Mouse (Mus musculus) heart, embryonic 10.5 days (tissue): Measurements from ENCODE around the gene Gm26566. TPM values are rescaled to one million over a fixed set of nuclear protein-coding genes. Genes with fewer than 3 reads are reported as not detected.
"Not testable (repeated sequence)": the region's sequence is repeated elsewhere in the genome, so short reads cannot be mapped to it uniquely, and the experiment has no call there.

Experiments
- DNase-seq: peaks from one replicate; pipeline ENCODE4 v3.0.0-alpha.2; 2017; ENCODE audit warnings: low spot score
- H3K27ac ChIP-seq: fragments of 300-500 bp; sonication (generic); 2 replicates; pipeline ENCODE4 v1.5.1; 2016; ENCODE audit warnings: mild to moderate bottlenecking
- H3K27me3 ChIP-seq: fragments of 300-500 bp; sonication (generic); 2 replicates; pipeline ENCODE4 v1.6.1; 2016; ENCODE audit warnings: mild to moderate bottlenecking; ENCODE audit not compliant: poor library complexity, insufficient read depth, severe bottlenecking
- H3K36me3 ChIP-seq: fragments of 300-500 bp; sonication (generic); 2 replicates; pipeline ENCODE4 v1.6.1; 2016; ENCODE audit warnings: mild to moderate bottlenecking, moderate library complexity
- H3K4me1 ChIP-seq: fragments of 300-500 bp; sonication (generic); 2 replicates; pipeline ENCODE4 v1.6.1; 2016; ENCODE audit warnings: mild to moderate bottlenecking
- H3K4me3 ChIP-seq: fragments of 300-500 bp; sonication (generic); 2 replicates; pipeline ENCODE4 v1.5.1; 2016; ENCODE audit warnings: mild to moderate bottlenecking, moderate library complexity
- H3K9me3 ChIP-seq: fragments of 300-500 bp; sonication (generic); 2 replicates; pipeline ENCODE4 v1.6.1; 2016; ENCODE audit warnings: mild to moderate bottlenecking, moderate library complexity
- WGBS: fragments of 180-500 bp; shearing (Covaris S2); methylation state at CpG from one replicate; pipeline ENCODE4 v1.1.7; 2016; 5-methylcytosine and 5-hydroxymethylcytosine counted together
- polyA plus RNA-seq: library from polyadenylated mRNA; unstranded; fragments of >200 nt; fragmentation: Nextera tagmentation; extraction: Ambion mirVana; gene quantifications from 2 replicates; pipeline ENCODE4 v1.2.1, GENCODE M21; 2016

Gene Gm26566
- polyA plus RNA-seq, 1 experiment from 2014 or later, result 1.2 TPM

GRCm38 (mm10) chr4:88749926-88750325 is 28.3 kb downstream of the Gm26566 start:
- Histone ChIP-seq H3K27me3 (no peaks in the 10 kb centered on the region), H3K4me3 (no peak overlapping the region), H3K36me3 (no peaks in the 10 kb centered on the region), H3K9me3 (no peaks in the 10 kb centered on the region), H3K27ac (no peak overlapping the region), H3K4me1 (no peaks in the 10 kb centered on the region)
- WGBS, result 56% methylated on average over 6 of the region's 6 CpGs
- DNase-seq, result no peak

DNA sequence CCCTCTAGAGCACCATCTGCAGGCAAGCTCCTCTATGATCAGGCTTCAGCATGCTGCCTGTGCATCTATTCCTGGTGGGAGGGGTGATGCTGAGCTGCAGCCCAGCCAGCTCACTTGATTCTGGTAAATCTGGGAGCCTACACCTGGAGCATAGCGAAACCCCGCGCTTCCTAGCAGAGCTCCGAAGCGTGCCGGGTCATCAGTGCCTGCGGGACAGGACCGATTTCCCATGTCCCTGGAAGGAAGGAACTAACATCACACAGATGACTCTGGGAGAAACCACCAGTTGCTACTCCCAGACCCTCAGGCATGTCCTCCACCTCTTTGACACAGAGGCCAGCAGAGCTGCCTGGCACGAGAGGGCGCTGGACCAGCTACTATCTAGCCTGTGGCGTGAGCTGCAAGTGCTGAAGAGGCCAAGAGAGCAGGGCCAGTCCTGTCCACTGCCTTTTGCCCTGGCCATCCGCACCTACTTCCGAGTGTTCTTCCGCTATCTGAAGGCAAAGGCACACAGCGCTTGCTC is 33.3 kb downstream of the Gm26566 start, which contains the start of gene Gm13271:
Gm13271 (plus strand) TSS at position 51 of the 523 bp plus-strand sequence.
- H3K4me1 ChIP-seq, H3K9me3 ChIP-seq, H3K27me3 ChIP-seq, H3K36me3 ChIP-seq, H3K27ac ChIP-seq, H3K4me3 ChIP-seq, DNase-seq: not testable (repeated sequence)
- WGBS, result 63% methylated on average over 15 of the region's 15 CpGs

DNA sequence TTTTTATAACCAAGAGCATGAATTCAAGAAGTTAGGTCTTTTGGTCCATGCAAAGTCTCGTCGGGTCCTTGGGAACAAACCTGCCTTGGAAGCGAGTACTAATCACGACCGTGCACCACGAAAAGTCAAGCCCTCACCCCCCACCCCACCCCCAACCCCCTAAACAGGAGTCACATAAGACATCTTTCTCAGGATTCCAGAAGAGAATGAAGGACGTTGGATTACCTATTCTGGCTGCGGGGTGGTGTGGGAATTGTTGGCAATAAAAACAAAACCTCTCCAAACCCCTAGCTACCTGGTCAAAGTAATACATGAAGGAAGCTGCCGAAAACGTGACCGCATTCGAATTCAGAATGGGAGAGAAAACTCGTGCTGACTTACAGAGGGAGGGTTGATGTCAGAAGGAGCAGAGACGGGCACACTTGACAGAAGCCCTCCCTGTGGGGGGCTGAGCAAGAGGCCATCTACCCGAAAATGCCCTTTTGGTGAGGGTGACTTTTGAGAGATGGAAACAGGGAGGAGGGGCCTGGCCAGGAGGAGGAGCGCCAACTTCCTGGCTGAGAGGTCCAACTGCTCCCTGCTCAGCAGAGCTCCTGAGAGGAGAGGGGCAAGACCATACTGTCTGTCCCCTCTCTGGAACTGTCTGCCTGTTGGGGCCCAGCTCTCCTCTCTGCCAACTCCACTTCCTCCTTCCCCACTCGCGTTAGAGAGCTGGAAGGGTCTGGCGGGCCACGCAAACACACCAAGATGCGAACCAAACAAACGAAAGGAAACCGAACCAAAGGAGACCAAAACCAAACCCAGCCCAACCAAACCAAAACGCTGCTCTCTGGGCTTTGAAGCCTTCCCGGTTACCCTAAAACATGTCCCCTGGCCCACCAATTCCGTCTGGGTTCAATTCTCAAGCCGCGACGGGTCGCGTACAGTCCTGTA is 35.2 kb downstream of the Gm26566 start:
- Histone ChIP-seq H3K27ac (peak overlapping the region; percentile 88), H3K4me3 (peak overlapping the region; percentile 64)
- not testable (repeated sequence) for H3K36me3 ChIP-seq, H3K27me3 ChIP-seq, H3K4me1 ChIP-seq, H3K9me3 ChIP-seq
- 11% methylated on average over 29 of the region's 31 CpGs for WGBS
- peak; percentile 78 for DNase-seq

DNA sequence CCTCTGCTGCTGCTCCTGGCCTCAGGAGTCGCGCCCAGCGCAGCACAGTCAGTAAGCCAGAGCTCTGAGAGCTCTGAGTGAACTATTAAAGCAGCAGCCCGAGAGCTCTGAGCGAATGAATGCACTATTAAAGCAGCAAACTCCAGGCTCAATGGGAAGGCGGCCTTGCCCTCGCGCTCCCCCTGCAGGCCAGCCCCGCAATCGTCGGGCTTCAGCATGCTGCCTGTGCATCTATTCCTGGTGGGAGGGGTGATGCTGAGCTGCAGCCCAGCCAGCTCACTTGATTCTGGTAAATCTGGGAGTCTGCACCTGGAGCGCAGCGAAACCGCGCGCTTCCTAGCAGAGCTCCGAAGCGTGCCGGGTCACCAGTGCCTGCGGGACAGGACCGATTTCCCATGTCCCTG is 36.0 kb downstream of the Gm26566 start:
- not testable (repeated sequence) for H3K9me3 ChIP-seq, H3K4me1 ChIP-seq, H3K36me3 ChIP-seq, H3K27me3 ChIP-seq
- DNase-seq, result peak; percentile 93
- peak overlapping the region; percentile 88 for H3K27ac ChIP-seq
- 1% methylated on average over 20 of the region's 21 CpGs for WGBS
- peak overlapping the region; percentile 64 for H3K4me3 ChIP-seq

DNA sequence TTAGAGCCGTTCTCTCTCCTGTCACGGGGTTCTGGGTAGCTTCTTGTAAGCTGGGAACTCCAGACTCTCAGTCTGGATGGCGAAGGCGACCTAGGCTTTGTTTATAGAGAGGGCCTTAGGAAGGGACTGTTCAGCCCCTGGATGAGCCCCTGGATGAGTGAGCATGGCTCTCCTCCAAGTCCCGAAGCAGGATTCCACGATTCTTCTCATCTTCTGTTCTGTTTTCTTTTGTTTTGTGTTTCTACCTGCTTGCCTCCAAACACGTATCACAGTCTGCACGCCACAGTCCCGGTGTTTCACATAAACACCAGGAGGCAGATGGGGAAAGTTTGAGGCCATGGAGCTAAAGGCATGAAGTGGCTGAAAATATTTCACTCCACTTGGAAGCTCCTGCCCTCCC is 37.1 kb downstream of the Gm26566 start:
- H3K4me3 ChIP-seq, DNase-seq, H3K36me3 ChIP-seq, H3K27me3 ChIP-seq, H3K9me3 ChIP-seq, H3K27ac ChIP-seq, H3K4me1 ChIP-seq: not testable (repeated sequence)
- WGBS, result 79% methylated on average over 9 of the region's 9 CpGs

DNA sequence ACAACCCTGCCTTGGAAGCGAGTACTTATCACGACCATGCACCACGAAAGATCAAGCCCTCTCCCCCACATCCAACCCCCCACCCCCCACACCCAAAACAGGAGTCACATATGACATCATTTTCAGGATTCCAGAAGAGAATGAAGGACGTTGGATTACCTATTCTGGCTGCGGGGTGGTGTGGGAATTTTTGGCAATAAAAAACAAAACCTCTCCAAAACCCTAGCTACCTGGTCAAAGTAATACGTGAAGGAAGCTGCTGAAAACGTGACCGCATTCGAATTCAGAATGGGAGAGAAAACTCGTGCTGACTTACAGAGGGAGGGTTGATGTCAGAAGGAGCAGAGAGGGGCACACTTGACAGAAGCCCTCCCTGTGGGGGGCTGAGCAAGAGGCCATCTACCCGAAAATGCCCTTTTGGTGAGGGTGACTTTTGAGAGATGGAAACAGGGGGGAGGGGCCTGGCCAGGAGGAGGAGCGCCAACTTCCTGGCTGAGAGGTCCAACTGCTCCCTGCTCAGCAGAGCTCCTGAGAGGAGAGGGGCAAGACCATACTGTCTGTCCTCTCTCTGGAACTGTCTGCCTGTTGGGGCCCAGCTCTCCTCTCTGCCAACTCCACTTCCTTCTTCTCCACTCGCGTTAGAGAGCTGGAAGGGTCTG is 38.1 kb downstream of the Gm26566 start, which contains the start of gene Gm13283:
Gm13283 (plus strand) TSS at position 510 of the 659 bp plus-strand sequence.
- DNase-seq, H3K27me3 ChIP-seq, H3K27ac ChIP-seq, H3K4me1 ChIP-seq, H3K36me3 ChIP-seq, H3K9me3 ChIP-seq: not testable (repeated sequence)
- WGBS, result 16% methylated on average over 10 of the region's 14 CpGs
- H3K4me3 ChIP-seq, result peak within 1 kb of the TSS; percentile 44

- H3K27me3 ChIP-seq, H3K36me3 ChIP-seq, H3K27ac ChIP-seq, H3K9me3 ChIP-seq, H3K4me1 ChIP-seq: not testable (repeated sequence)
- peak; percentile 83 for DNase-seq
- H3K4me3 ChIP-seq, result peak overlapping the region; percentile 44
- WGBS, result under 1% methylated on average over 23 of the region's 28 CpGs
Measured at GRCm38 (mm10) chr4:88760431-88760830, 38.8 kb downstream of the Gm26566 start.

- WGBS, result 64% methylated on average over 6 of the region's 8 CpGs
Measured at GRCm38 (mm10) chr4:88761776-88762175, 40.2 kb downstream of the Gm26566 start.

DNA sequence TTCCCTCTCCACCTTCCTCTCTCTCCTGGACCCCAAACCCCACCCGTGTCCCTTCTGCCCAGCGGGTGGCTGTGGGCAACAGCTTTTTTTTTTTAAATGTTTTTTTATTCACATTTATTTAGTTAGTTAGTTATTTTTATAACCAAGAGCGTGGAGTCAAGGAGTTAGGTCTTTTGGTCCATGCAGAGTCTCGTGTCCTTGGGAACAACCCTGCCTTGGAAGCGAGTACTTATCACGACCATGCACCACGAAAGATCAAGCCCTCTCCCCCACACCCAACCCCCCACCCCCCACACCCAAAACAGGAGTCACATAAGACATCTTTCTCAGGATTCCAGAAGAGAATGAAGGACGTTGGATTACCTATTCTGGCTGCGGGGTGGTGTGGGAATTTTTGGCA is 40.7 kb downstream of the Gm26566 start:
- WGBS, result 39% methylated on average over 9 of the region's 9 CpGs
- not testable (repeated sequence) for DNase-seq, H3K27me3 ChIP-seq, H3K36me3 ChIP-seq, H3K9me3 ChIP-seq, H3K27ac ChIP-seq, H3K4me3 ChIP-seq, H3K4me1 ChIP-seq

More at GRCm38 (mm10) chr4:88761776-88762175, 40.2 kb downstream of the Gm26566 start:
- not testable (repeated sequence) for DNase-seq, H3K9me3 ChIP-seq, H3K4me1 ChIP-seq, H3K4me3 ChIP-seq, H3K27ac ChIP-seq, H3K36me3 ChIP-seq, H3K27me3 ChIP-seq

DNA sequence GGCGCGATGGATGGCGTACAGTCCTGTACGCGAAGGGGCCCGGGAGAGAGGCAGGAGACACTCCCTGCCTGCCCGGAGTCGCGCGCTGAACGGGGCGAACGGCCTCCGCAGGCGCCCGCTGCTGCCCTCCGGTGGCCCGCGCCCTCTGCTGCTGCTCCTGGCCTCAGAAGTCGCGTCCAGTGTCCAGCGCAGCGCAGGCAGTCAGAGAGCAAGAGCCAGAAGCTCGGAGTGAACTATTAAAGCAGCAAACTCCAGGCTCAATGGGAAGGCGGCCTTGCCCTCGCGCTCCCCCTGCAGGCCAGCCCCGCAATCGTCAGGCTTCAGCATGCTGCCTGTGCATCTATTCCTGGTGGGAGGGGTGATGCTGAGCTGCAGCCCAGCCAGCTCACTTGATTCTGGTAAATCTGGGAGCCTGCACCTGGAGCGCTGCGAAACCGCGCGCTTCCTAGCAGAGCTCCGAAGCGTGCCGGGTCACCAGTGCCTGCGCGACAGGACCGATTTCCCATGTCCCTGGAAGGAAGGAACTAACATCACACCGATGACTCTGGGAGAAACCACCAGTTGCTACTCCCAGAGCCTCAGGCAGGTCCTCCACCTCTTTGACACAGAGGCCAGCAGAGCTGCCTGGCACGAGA is 41.9 kb downstream of the Gm26566 start:
- H3K4me1 ChIP-seq, H3K9me3 ChIP-seq, H3K27ac ChIP-seq, H3K27me3 ChIP-seq, H3K36me3 ChIP-seq: not testable (repeated sequence)
- DNase-seq, result peak; percentile 88
- peak overlapping the region; percentile 40 for H3K4me3 ChIP-seq
- WGBS, result 3% methylated on average over 41 of the region's 42 CpGs
